Mouse (Mus musculus): ENCODE measurements around the gene Tmem59l. TPM values are rescaled to one million over a fixed set of nuclear protein-coding genes. Genes with fewer than 3 reads are reported as not detected.

Tmem59l gene
- polyA plus RNA-seq, 1 experiment = 524 TPM

- peak overlapping the region; percentile 78 for H3K4me3 ChIP-seq (replicated peaks; ENCODE audit: insufficient read depth, low read depth, low read length)
- H3K27me3 ChIP-seq (ENCODE audit: control insufficient read depth, insufficient read depth, low read length) = no peaks in the 10 kb centered on the region
- peaks cover 16% of the 10 kb centered on the region for H3K4me1 ChIP-seq (ENCODE audit: control insufficient read depth, insufficient read depth, low read length)
- no peak for TF ChIP-seq CTCF (IDR thresholded peaks at IDR 0.05; ENCODE audit: borderline replicate concordance, insufficient read depth, low read depth, low read length)
- TF ChIP-seq POLR2A (IDR thresholded peaks at IDR 0.05; ENCODE audit: borderline replicate concordance, insufficient read depth, low read length) = no peak
- WGBS = 5% methylated on average over 21 of the region's 21 CpGs
- DNase-seq = peak in 1 of 2 experiments; percentile 47
- H3K27ac ChIP-seq (ENCODE audit: insufficient read depth, low read length) = no peak overlapping the region; the same call in 1 of the 2 replicates
Measured at GRCm38 (mm10) chr8:70477269-70477982, 9.7 kb downstream of the Tmem59l start.

GRCm38 (mm10) chr8:70476333-70477268, 10.6 kb downstream of the Tmem59l start, which contains the start of gene Klhl26:
Gene Klhl26, minus strand, starts transcription at chr8:70476968.
- H3K4me3 ChIP-seq (replicated peaks; ENCODE audit: insufficient read depth, low read depth, low read length) = peak within 1 kb of the TSS; percentile 78
- peak; percentile 95 to 97 for DNase-seq
- peak within 1 kb of the TSS; percentile 75 for H3K27ac ChIP-seq (ENCODE audit: insufficient read depth, low read length)
- TF ChIP-seq POLR2A (IDR thresholded peaks at IDR 0.05; ENCODE audit: borderline replicate concordance, insufficient read depth, low read length) (peak; percentile 51; the same call in 1 of the 2 replicates), CTCF (IDR thresholded peaks at IDR 0.05; ENCODE audit: borderline replicate concordance, insufficient read depth, low read depth, low read length) (no peak)
- no peaks in the 10 kb centered on the region for H3K27me3 ChIP-seq (ENCODE audit: control insufficient read depth, insufficient read depth, low read length)
- WGBS = under 1% methylated on average over 53 of the region's 53 CpGs
- H3K4me1 ChIP-seq (ENCODE audit: control insufficient read depth, insufficient read depth, low read length) = peaks cover 19% of the 10 kb centered on the region

GRCm38 (mm10) chr8:70471856-70472255, 15.3 kb downstream of the Tmem59l start:
- H3K27me3 ChIP-seq (ENCODE audit: control insufficient read depth, insufficient read depth, low read length) = no peaks in the 10 kb centered on the region
- TF ChIP-seq CTCF (IDR thresholded peaks at IDR 0.05; ENCODE audit: borderline replicate concordance, insufficient read depth, low read depth, low read length) (no peak), POLR2A (IDR thresholded peaks at IDR 0.05; ENCODE audit: borderline replicate concordance, insufficient read depth, low read length) (no peak)
- no peak overlapping the region for H3K27ac ChIP-seq (ENCODE audit: insufficient read depth, low read length)
- peak; percentile 66 to 79 for DNase-seq
- 35% methylated on average over 7 of the region's 7 CpGs for WGBS
- H3K4me3 ChIP-seq (replicated peaks; ENCODE audit: insufficient read depth, low read depth, low read length) = no peak overlapping the region
- peaks cover 38% of the 10 kb centered on the region for H3K4me1 ChIP-seq (ENCODE audit: control insufficient read depth, insufficient read depth, low read length)

- DNase-seq = no peak
- Histone ChIP-seq H3K4me3 (replicated peaks; ENCODE audit: insufficient read depth, low read depth, low read length) (no peak overlapping the region), H3K27ac (ENCODE audit: insufficient read depth, low read length) (peak overlapping the region; percentile 42), H3K4me1 (ENCODE audit: control insufficient read depth, insufficient read depth, low read length) (peaks cover 50% of the 10 kb centered on the region), H3K27me3 (ENCODE audit: control insufficient read depth, insufficient read depth, low read length) (no peaks in the 10 kb centered on the region)
- WGBS = 7% methylated on average over 2 of the region's 2 CpGs
- TF ChIP-seq POLR2A (IDR thresholded peaks at IDR 0.05; ENCODE audit: borderline replicate concordance, insufficient read depth, low read length) (no peak), CTCF (IDR thresholded peaks at IDR 0.05; ENCODE audit: borderline replicate concordance, insufficient read depth, low read depth, low read length) (no peak)
Measured at GRCm38 (mm10) chr8:70469938-70470337, 17.2 kb downstream of the Tmem59l start.

GRCm38 (mm10) chr8:70469295-70469916, 17.8 kb downstream of the Tmem59l start:
- WGBS = 36% methylated on average over 10 of the region's 10 CpGs
- Histone ChIP-seq H3K4me3 (replicated peaks; ENCODE audit: insufficient read depth, low read depth, low read length) (no peak overlapping the region), H3K27ac (ENCODE audit: insufficient read depth, low read length) (peak overlapping the region; percentile 42)

GRCm38 (mm10) chr8:70468733-70469132, 18.4 kb downstream of the Tmem59l start:
- Histone ChIP-seq H3K4me1 (ENCODE audit: control insufficient read depth, insufficient read depth, low read length) (peaks cover 61% of the 10 kb centered on the region), H3K27ac (ENCODE audit: insufficient read depth, low read length) (peak overlapping the region; percentile 31), H3K27me3 (ENCODE audit: control insufficient read depth, insufficient read depth, low read length) (no peaks in the 10 kb centered on the region), H3K4me3 (replicated peaks; ENCODE audit: insufficient read depth, low read depth, low read length) (no peak overlapping the region)
- no peak for DNase-seq
- 95% methylated on average over 4 of the region's 4 CpGs for WGBS
- TF ChIP-seq CTCF (IDR thresholded peaks at IDR 0.05; ENCODE audit: borderline replicate concordance, insufficient read depth, low read depth, low read length) (no peak), POLR2A (IDR thresholded peaks at IDR 0.05; ENCODE audit: borderline replicate concordance, insufficient read depth, low read length) (no peak)

More at GRCm38 (mm10) chr8:70469295-70469916, 17.8 kb downstream of the Tmem59l start:
- Histone ChIP-seq H3K27me3 (ENCODE audit: control insufficient read depth, insufficient read depth, low read length) (no peaks in the 10 kb centered on the region), H3K4me1 (ENCODE audit: control insufficient read depth, insufficient read depth, low read length) (peaks cover 54% of the 10 kb centered on the region)
- TF ChIP-seq CTCF (IDR thresholded peaks at IDR 0.05; ENCODE audit: borderline replicate concordance, insufficient read depth, low read depth, low read length) (no peak), POLR2A (IDR thresholded peaks at IDR 0.05; ENCODE audit: borderline replicate concordance, insufficient read depth, low read length) (no peak)
- no peak for DNase-seq

GRCm38 (mm10) chr8:70467907-70468306, 19.3 kb downstream of the Tmem59l start:
- no peak overlapping the region for H3K4me3 ChIP-seq (replicated peaks; ENCODE audit: insufficient read depth, low read depth, low read length)
- TF ChIP-seq POLR2A (IDR thresholded peaks at IDR 0.05; ENCODE audit: borderline replicate concordance, insufficient read depth, low read length) (no peak), CTCF (IDR thresholded peaks at IDR 0.05; ENCODE audit: borderline replicate concordance, insufficient read depth, low read depth, low read length) (no peak)
- 48% methylated on average over 1 of the region's 1 CpGs for WGBS
- H3K4me1 ChIP-seq (ENCODE audit: control insufficient read depth, insufficient read depth, low read length) = peaks cover 67% of the 10 kb centered on the region
- H3K27me3 ChIP-seq (ENCODE audit: control insufficient read depth, insufficient read depth, low read length) = no peaks in the 10 kb centered on the region
- no peak overlapping the region for H3K27ac ChIP-seq (ENCODE audit: insufficient read depth, low read length)
- no peak for DNase-seq

Data from cerebellum, adult 2 months (tissue).